Mouse (Mus musculus): ENCODE data around the gene Gjc3.
"Not testable (repeated sequence)": the region's sequence is repeated elsewhere in the genome, so short reads cannot be mapped to it uniquely, and the experiment has no call there.

Gjc3 gene

DNA sequence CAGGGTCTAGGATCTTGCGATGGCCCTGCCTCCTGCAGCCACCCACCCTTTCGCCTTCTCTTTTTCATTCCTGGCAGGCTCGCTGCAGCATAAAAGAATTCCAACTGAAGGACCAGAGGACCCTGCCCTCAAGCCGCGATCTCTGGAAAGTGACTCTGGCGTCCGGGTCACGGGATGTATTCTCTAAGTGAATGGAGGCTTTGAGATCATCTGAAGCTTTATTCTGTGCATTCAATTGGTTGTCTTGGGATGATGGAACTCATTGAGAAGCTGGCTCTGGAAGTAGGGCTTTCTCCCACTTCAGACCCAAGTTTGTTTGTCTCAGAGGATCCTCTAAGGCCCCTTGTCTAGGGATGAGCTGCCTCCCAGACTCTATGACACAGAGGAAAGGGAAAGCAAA is at the start of gene Gjc3:
Gene Gjc3, minus strand, starts transcription at position 154 of the 400 bp plus-strand sequence.
- no peak for DNase-seq (ENCODE audit: low spot score in 2 of 2)

- no peak for DNase-seq (ENCODE audit: low spot score in 2 of 2)
These were observed 49.5 kb upstream of the Gjc3 start for GRCm38 (mm10) chr5:138012382-138012781.

DNA sequence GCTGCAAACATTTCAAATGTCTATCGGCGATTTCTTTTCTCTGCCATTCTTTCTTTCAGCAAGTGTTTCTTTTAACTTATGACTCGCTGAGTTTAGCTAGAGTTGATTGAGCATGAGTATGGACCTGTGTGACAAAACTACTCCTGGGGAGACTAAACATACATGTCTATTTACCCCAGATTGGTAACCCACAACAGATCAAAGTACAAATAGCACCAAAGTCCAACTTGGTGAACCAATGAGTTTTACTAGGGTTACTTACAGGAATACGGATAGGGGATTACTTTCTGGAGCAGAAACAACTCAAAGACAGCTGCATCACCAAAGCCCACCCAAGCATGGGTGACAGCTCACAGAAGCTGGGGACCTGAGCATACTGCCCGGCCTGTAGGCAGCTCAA is 46.5 kb upstream of the Gjc3 start:
- no peak for DNase-seq (ENCODE audit: low spot score in 2 of 2)

GRCm38 (mm10) chr5:137986351-137986750 is 23.5 kb upstream of the Gjc3 start:
- no peak for DNase-seq (ENCODE audit: low spot score in 2 of 2)

DNA sequence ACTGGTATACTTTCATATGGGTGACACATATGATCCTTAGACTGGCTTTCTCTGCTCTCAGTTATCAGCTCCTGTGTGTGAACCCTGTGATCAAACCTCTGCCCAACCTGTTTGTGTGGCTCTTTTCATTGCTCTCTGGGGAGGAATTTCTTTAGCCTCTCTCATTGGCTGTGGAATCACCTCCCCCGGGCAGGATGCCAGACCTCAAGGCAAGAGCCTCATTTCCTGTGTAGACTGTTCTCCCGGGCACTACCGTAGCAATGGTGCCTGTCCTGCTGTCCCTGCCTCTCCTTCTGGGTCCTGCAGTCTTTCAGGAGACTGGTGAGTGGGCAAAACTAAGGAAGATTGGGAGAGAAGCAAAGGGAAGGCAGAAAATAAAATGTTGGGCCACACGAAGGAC is 18.4 kb upstream of the Gjc3 start, which contains the start of gene Azgp1:
Gene Azgp1, plus strand, starts transcription at position 221 of the 400 bp plus-strand sequence.
- no peak for DNase-seq (ENCODE audit: low spot score in 2 of 2)

DNA sequence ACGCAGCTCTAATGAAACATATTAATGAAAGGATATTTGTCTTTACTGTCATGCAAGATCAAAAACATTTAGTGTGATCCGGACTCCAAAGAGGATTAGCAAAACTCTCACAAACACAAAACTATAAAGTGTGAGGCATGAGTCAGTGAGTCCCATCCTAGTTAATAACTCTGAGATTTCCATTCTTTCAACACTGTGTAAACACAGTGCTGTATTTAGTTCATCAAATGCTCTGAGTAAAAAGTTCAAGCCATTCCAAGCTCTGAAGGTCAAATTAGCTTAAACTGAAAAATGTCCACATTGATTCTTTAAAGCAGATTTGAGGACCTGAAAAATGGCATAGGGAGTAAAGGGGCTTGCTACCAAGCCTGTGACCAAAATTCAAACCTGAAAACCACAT is 16.2 kb upstream of the Gjc3 start:
- no peak for DNase-seq (ENCODE audit: low spot score in 2 of 2)

DNA sequence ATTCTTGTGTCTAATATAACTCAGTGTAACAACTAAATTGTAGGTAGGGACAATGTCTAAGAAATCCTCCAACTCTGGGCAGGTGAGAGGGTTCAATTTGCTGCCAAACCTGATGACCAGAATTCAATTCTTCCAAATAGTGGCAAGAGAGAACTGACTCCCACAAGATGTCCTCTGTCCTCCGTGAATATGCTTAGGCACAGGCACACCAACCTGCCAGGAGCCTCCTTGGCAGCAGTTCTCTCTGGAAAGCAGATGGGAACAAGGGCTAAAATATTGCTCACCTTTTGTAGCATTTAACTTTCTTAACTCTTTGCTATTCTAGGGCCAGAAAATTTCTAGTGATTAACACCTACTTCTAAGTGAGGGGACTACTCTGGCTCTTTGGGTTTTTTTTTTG is 14.4 kb upstream of the Gjc3 start:
- DNase-seq (ENCODE audit: low spot score in 2 of 2), result no peak

DNA sequence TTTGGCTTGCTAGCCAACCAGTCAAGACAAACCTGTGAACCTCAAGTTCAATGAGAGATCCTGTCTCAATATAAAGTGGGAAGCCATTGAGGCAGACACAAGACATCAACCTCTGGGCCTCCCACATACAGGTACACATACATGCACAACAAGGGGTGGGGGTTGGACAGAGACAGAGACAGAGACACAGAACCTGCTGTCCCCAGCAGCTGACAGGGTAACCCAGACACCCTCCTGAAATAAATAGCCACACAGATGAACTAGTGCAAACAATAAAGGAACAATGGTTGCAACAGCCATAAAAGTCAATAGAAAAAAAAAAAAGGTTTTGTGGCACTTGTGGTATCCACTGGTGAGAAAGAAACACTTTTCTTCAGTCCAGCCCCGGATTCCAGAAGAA is 12.5 kb upstream of the Gjc3 start:
- no peak for DNase-seq (ENCODE audit: low spot score in 2 of 2)

- no peak for DNase-seq (ENCODE audit: low spot score in 2 of 2)
These were observed 11.8 kb upstream of the Gjc3 start for GRCm38 (mm10) chr5:137974724-137975123.

DNA sequence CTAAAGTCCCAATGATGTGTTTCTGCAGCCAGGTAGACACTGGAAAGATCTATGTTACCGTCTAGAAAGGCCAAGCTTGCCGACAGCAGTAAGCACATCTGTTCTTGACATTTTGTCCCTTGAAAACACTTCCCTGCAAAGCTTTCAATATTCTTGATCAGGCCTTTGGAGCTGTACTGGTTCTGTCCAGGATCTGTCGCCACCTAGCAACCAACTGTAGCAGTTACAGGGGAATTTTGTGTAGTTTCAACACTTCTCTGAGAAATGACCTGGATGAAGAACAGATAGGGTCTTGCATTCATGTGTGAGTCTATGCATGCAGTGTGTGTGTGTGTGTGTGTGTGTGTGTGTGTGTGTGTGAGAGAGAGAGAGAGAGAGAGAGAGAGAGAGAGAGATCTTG is 10.8 kb upstream of the Gjc3 start:
- DNase-seq (ENCODE audit: low spot score in 2 of 2), result no peak

- DNase-seq (ENCODE audit: low spot score in 2 of 2), result no peak
These were observed 10.3 kb upstream of the Gjc3 start for GRCm38 (mm10) chr5:137973161-137973560.

- peak; percentile 1 to 6 for DNase-seq (ENCODE audit: low spot score in 2 of 2)
These were observed 3.6 kb upstream of the Gjc3 start for GRCm38 (mm10) chr5:137966492-137966891.

DNA sequence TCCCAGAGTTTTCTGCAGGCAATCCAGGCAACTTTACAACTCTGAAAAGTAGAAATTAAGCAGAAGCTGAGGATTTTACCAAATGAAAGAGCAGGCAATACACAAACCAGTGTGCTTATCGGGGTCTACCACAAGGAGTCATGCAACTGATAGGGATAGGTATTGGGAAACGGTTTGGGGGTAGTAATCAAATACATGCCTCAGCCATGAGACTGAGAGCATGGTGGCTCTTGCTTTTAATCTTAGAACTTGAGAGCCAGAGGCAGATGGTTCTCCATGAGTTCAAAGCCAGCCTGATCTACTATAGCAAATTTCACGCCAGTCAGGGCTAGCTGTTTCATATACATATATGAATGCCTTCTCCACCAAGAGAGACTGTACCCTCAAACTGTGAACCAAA is 6.5 kb downstream of the Gjc3 start:
- no peak for DNase-seq (ENCODE audit: low spot score in 2 of 2)

- DNase-seq (ENCODE audit: low spot score in 2 of 2), result no peak
These were observed 11.7 kb downstream of the Gjc3 start for GRCm38 (mm10) chr5:137951218-137951617.

DNA sequence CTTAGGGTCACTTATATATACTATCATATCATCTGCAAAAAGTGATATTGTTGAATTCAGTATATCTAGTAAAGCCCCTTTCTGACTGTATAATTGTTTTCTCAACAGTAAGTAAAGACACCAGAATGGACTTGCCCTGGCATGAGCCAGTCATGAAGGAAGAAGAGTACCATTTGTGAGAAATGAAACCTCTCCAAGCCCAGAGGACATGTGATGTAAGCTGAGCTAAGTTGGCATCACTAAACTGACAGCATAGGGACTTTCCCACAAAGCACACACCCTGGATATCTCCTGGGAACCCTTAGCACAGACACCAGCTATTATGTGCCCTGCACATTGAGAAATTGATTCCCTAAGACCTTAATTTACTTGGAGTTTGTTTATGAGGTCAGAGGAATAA is 15.6 kb downstream of the Gjc3 start:
- no peak for DNase-seq (ENCODE audit: low spot score in 2 of 2)

DNA sequence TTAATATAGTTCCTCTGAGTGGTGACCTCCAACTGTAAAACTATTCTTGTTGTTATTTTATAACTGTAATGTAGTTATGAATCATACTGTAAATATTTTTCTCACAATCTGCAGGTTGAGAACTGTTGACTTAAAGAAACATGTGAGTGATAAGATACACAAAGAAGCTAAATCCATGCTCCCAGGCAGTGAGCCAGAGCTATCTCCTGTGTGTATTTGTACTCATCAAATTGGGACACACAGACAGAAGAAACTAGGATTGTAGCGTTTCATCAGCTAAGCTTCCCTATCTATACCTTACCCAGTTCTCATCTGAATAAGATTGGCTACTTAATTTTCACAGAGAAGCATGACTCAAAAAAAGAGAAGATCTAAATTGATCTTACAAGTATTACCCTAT is 19.8 kb downstream of the Gjc3 start:
- no peak for DNase-seq (ENCODE audit: low spot score in 2 of 2)

GRCm38 (mm10) chr5:137940948-137941347 is 21.9 kb downstream of the Gjc3 start:
- DNase-seq (ENCODE audit: low spot score in 2 of 2), result no peak

DNA sequence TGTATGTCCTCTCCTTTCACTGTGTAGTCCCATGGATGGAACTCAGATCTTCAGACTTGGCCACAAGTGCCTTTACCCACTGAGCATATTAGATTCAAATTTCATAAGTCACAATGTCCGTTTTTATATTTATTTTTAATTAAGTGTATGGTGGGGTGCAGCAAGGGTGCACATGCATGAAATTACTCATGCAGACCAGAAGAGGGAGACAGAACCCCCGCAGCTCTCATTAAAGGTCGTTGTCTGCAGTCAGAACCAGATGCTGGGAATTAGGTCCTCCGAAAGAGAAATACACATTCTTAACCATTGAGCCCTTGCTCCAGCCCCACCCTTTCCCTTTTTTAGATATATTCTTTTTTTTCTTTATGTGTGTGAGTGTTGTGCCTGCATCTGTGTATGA is 25.7 kb downstream of the Gjc3 start:
- no peak for DNase-seq (ENCODE audit: low spot score in 2 of 2)

DNA sequence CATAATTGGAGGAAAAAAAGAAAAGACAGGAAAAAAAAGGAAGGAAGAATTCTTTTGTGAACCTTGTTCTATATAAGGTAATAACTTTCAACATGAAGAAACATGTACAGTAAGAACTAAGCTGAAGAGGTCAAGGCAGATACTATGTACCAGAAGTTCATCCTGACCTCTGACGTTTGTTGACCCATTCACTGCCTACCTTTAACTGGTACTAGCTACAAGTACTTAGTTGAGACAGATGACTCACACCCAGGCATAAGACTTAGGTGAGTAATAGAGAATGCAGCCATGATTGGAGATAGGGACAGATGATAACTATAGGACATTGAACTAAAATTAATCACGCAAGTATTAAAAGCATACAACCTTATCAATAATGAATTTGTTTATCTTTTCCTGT is 26.4 kb downstream of the Gjc3 start:
- no peak for DNase-seq (ENCODE audit: low spot score in 2 of 2)

DNA sequence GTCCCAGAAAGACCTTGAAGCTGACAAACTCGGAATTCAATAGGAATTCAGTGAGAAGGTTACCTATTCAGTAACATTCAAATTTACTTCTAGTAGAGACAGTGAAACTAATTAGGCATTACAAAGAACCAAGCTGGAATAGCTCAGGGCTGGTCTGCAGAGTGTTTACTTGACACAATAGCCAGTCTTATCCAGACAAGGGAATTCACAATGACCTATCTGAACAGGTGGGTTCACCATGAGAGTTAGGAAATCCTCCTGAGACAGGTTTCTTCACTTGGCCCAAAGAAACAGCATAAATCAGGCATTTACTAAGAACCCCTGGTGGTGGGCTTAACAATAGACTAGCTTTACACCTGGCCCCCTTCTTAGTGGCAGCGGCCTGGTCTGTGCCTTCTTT is 29.0 kb downstream of the Gjc3 start:
- DNase-seq (ENCODE audit: low spot score in 2 of 2), result not testable (repeated sequence)

DNA sequence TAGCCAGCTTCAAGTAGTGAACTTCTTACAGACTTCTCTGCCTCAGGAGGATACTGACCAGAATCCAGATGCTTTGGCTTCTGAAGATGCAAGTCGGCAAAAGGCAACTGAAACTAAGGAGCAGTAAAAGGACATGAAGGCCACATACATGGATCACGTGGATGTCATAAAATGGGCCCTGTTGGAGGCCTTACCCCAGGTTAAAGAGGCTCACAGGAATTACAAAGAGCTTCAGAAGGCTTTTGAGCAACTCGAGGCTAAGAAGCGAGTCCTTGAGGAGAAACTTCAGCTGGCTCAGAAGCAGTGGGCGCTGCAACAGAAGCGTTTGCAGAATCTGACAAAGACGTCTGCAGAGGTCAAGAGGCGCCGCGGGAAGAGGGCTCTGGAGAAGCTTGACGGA is 34.5 kb downstream of the Gjc3 start:
- no peak for DNase-seq (ENCODE audit: low spot score in 2 of 2)

DNA sequence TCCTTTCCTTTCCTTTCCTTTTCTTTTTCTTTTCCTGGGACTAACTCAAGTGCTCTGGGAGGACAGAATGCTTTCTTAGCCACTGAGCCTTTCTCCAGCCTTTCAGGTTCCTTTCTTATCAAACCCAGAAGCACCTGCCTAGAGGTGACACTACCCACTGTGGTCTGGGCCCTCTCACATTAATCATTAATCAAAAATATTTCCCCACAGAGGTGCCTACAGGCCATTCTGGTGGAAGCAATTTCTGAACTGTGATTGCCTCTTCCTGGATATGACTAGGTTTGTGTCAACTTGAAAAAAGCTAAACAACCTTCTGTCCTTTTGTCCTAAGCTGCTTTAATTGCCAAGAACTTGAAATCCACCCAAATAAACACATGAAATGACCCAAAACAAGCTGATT is 40.7 kb downstream of the Gjc3 start:
- DNase-seq (ENCODE audit: low spot score in 2 of 2), result no peak

- DNase-seq (ENCODE audit: low spot score in 2 of 2), result no peak
These were observed 41.4 kb downstream of the Gjc3 start, which contains the start of gene Cyp3a13 for GRCm38 (mm10) chr5:137921532-137921931. Gene Cyp3a13 (minus strand): TSS chr5:137921619.

DNA sequence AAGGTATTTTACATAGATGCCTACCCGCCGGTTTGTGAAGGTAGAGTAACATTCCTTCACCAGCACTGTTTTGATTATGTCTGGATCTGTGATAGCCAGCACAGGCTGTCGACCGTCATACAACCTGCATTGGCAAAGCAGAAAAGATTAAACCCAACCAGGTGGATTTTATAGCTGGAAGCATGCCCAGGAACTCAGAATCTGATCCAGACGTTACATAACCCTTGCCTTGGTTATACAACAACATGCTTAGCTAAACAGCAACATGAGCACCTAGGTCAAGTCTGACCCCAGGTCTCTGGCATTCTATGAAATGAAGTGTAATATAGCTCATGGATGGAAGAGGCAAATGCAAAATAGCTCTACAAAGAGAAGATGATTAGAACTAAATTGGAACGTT is 47.3 kb downstream of the Gjc3 start:
- no peak for DNase-seq (ENCODE audit: low spot score in 2 of 2)

DNA sequence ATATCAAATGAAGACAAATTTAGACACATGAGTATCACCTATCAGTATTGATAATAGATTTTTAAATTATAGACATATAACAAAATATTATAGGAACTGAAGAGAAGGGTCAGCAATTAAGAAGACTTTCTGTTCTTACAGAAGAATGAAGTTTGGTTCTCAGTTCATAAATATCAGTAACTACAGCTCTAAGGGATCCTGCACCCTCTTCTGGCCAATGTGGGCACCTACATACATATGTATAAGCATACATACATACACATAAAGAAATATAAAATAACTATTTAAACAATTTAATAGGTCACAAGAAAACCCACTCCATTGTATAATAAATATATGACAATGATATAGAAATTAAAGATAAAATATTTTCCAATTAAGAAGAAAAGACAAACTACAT is 48.4 kb downstream of the Gjc3 start:
- DNase-seq (ENCODE audit: low spot score in 2 of 2), result no peak
